Mouse (Mus musculus) limb, embryonic 10.5 days (tissue): ENCODE results near the gene Rnf152. TPM values are rescaled to one million over a fixed set of nuclear protein-coding genes. Genes with fewer than 3 reads are reported as not detected.

ENCODE experiments used
- DNase-seq: peaks from one replicate; pipeline ENCODE4 v3.0.0-alpha.2; 2017; ENCODE audit warnings: low spot score
- H3K27ac ChIP-seq: fragments of 300-500 bp; sonication (generic); 2 replicates; pipeline ENCODE4 v1.5.1; 2016; ENCODE audit warnings: mild to moderate bottlenecking
- H3K27me3 ChIP-seq: fragments of 300-500 bp; sonication (generic); 2 replicates; pipeline ENCODE4 v1.6.1; 2016; ENCODE audit warnings: low read depth, mild to moderate bottlenecking; ENCODE audit not compliant: poor library complexity, severe bottlenecking
- H3K36me3 ChIP-seq: fragments of 300-500 bp; sonication (generic); 2 replicates; pipeline ENCODE4 v1.6.1; 2016; ENCODE audit warnings: mild to moderate bottlenecking, moderate library complexity
- H3K4me1 ChIP-seq: fragments of 300-500 bp; sonication (generic); 2 replicates; pipeline ENCODE4 v1.6.1; 2016
- H3K4me3 ChIP-seq: fragments of 300-500 bp; sonication (generic); 2 replicates; pipeline ENCODE4 v1.5.1; 2016; ENCODE audit warnings: mild to moderate bottlenecking, moderate library complexity
- H3K9me3 ChIP-seq: fragments of 300-500 bp; sonication (generic); replicated peaks from 2 replicates; pipeline ENCODE4 v1.6.1; 2016; ENCODE audit warnings: mild to moderate bottlenecking
- WGBS: fragments of 180-500 bp; shearing (Covaris S2); methylation state at CpG from one replicate; pipeline ENCODE4 v1.1.7; 2016; 5-methylcytosine and 5-hydroxymethylcytosine counted together
- polyA plus RNA-seq: library from polyadenylated mRNA; unstranded; fragments of >200 nt; fragmentation: Nextera tagmentation; extraction: Ambion mirVana; gene quantifications from 2 replicates; pipeline ENCODE4 v1.2.1, GENCODE M21; 2016

Rnf152 gene
- polyA plus RNA-seq, 1 experiment from 2014 or later, result 0.16 TPM

DNA sequence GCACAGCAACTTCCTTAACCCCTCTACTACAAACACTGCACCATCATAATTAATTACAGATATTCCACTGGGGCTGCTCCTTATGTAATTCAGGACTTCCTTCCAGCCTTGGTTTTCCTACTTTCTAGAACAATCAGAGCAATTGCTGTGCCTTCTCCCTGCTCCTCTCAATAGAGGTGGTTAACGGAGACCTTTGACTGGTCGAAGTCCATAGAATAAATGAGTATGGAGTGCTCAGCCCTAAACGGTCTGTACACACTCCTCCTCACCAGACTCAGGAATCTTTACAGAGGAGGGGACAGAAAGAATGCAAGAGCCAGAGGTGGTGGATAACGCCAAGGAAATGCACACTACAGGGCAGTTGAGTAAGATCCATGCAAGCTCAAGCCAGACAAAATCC lies 19.1 kb downstream of the Rnf152 start:
- H3K9me3 ChIP-seq, result no peaks in the 10 kb centered on the region
- 82% methylated on average over 4 of the region's 4 CpGs for WGBS

DNA sequence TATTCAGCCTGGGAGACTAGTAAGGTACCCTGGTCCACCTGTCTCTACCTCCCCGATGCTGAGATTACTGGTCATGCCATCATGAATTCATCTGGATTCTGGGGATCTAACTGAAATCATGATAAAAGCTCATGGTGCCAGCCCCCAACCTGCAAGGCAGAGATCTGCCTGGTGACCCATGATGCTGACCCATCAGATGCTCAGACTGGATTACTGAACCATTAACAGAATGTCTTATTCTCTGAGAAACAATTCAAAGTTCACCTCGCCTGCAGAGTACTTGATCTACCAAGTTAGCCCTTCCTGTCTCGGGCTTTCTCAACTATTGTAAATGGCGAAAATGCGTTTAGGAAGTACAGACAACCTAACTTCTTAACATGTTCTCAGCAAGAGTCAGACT lies 20.4 kb downstream of the Rnf152 start:
- H3K27me3 ChIP-seq, result no peaks in the 10 kb centered on the region
- H3K9me3 ChIP-seq, result no peaks in the 10 kb centered on the region
- no peaks in the 10 kb centered on the region for H3K36me3 ChIP-seq
- no peak overlapping the region for H3K27ac ChIP-seq
- 93% methylated on average over 5 of the region's 5 CpGs for WGBS
- H3K4me1 ChIP-seq, result no peaks in the 10 kb centered on the region
- H3K4me3 ChIP-seq, result no peak overlapping the region
- no peak for DNase-seq

More for the DNA sequence above, 19.1 kb downstream of the Rnf152 start:
- Histone ChIP-seq H3K36me3 (no peaks in the 10 kb centered on the region), H3K4me3 (no peak overlapping the region), H3K27me3 (no peaks in the 10 kb centered on the region), H3K4me1 (no peaks in the 10 kb centered on the region), H3K27ac (no peak overlapping the region)
- DNase-seq, result no peak

- Histone ChIP-seq H3K27me3 (no peaks in the 10 kb centered on the region), H3K27ac (no peak overlapping the region), H3K36me3 (no peaks in the 10 kb centered on the region), H3K9me3 (no peaks in the 10 kb centered on the region), H3K4me1 (no peaks in the 10 kb centered on the region), H3K4me3 (no peak overlapping the region)
- WGBS, result 87% methylated on average over 8 of the region's 8 CpGs
- DNase-seq, result no peak
These were observed 24.3 kb downstream of the Rnf152 start for GRCm38 (mm10) chr1:105332087-105332731.

GRCm38 (mm10) chr1:105331605-105332004 lies 24.9 kb downstream of the Rnf152 start:
- DNase-seq, result no peak
- H3K27me3 ChIP-seq, result no peaks in the 10 kb centered on the region
- no peak overlapping the region for H3K27ac ChIP-seq
- WGBS, result 85% methylated on average over 5 of the region's 5 CpGs
- H3K4me1 ChIP-seq, result no peaks in the 10 kb centered on the region
- H3K9me3 ChIP-seq, result no peaks in the 10 kb centered on the region
- H3K4me3 ChIP-seq, result no peak overlapping the region
- H3K36me3 ChIP-seq, result no peaks in the 10 kb centered on the region

GRCm38 (mm10) chr1:105330581-105331320 lies 25.8 kb downstream of the Rnf152 start:
- no peak overlapping the region for H3K4me3 ChIP-seq
- H3K36me3 ChIP-seq, result no peaks in the 10 kb centered on the region
- H3K9me3 ChIP-seq, result no peaks in the 10 kb centered on the region
- WGBS, result 90% methylated on average over 5 of the region's 5 CpGs
- H3K27ac ChIP-seq, result no peak overlapping the region
- no peaks in the 10 kb centered on the region for H3K4me1 ChIP-seq
- H3K27me3 ChIP-seq, result no peaks in the 10 kb centered on the region
- DNase-seq, result no peak

DNA sequence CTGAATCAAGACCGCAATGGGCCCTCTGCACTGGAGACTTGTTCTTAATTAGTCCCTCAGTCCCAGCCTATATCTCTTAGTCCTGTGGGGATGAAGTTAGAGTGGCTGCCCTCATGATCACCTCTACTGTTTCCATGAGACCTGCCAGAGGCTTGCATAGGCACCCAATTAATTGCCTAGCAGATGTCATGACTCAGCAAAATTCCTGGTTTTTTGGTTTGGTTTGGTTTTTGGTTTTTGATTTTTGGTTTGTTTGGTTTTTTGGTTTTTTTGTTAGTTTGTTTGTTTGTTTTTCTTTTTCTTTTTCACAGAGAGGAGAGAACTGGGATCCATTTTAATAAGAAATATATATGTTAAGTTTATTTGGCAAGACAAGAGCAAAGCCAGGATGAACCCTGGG lies 28.7 kb downstream of the Rnf152 start:
- H3K4me3 ChIP-seq, result no peak overlapping the region
- H3K4me1 ChIP-seq, result no peaks in the 10 kb centered on the region
- H3K9me3 ChIP-seq, result no peaks in the 10 kb centered on the region
- no peaks in the 10 kb centered on the region for H3K27me3 ChIP-seq
- no peak overlapping the region for H3K27ac ChIP-seq
- no peaks in the 10 kb centered on the region for H3K36me3 ChIP-seq
- DNase-seq, result no peak
- WGBS, result 97% methylated on average over 1 of the region's 1 CpGs

GRCm38 (mm10) chr1:105324636-105325035 lies 31.9 kb downstream of the Rnf152 start:
- DNase-seq, result no peak
- H3K27ac ChIP-seq, result no peak overlapping the region
- no peaks in the 10 kb centered on the region for H3K9me3 ChIP-seq
- H3K36me3 ChIP-seq, result no peaks in the 10 kb centered on the region
- H3K4me3 ChIP-seq, result no peak overlapping the region
- H3K4me1 ChIP-seq, result no peaks in the 10 kb centered on the region
- WGBS, result 83% methylated on average over 4 of the region's 4 CpGs
- no peaks in the 10 kb centered on the region for H3K27me3 ChIP-seq

GRCm38 (mm10) chr1:105314010-105314800 lies 42.3 kb downstream of the Rnf152 start:
- no peak for DNase-seq
- 68% methylated on average over 3 of the region's 3 CpGs for WGBS

GRCm38 (mm10) chr1:105312601-105312901 lies 44.0 kb downstream of the Rnf152 start:
- Histone ChIP-seq H3K4me3 (no peak overlapping the region), H3K9me3 (no peaks in the 10 kb centered on the region), H3K4me1 (no peaks in the 10 kb centered on the region), H3K27ac (no peak overlapping the region), H3K36me3 (no peaks in the 10 kb centered on the region), H3K27me3 (no peaks in the 10 kb centered on the region)
- no peak for DNase-seq
- 69% methylated on average over 2 of the region's 2 CpGs for WGBS

More at GRCm38 (mm10) chr1:105314010-105314800, 42.3 kb downstream of the Rnf152 start:
- H3K27ac ChIP-seq, result no peak overlapping the region
- H3K4me1 ChIP-seq, result no peaks in the 10 kb centered on the region
- no peak overlapping the region for H3K4me3 ChIP-seq
- H3K9me3 ChIP-seq, result no peaks in the 10 kb centered on the region
- H3K36me3 ChIP-seq, result no peaks in the 10 kb centered on the region
- no peaks in the 10 kb centered on the region for H3K27me3 ChIP-seq

DNA sequence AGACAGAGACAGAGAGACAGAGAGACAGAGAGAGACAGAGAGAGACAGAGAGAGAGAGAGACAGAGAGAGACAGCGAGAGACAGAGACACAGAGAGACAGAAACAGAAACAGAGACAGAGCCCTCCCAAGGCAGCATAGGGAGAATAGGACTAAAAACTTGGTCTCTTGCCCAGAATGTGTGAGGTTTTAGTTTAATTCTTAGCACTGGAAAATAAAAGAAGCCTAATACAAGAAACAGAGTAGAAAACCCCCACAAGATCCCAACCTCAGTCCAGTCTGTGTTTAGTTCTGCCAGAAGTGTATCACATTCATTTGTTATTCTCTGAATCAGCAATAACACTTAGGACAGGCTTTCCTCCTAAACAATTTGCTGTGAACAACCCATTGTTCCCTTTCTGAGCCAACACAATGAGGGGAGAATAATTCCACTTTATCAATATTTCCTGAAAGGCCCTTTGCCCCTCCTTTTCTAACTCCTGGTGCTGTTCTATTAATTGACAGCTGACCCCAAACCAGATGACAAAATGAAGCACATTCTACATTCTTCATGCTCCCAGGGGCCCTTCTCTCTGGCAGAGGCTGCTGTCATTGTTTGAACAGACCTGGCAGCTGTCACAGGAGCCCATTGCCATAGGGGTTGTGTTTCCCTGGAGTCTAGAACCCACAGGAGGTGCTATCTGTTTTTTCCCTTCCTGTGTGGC lies 44.5 kb downstream of the Rnf152 start:
- H3K36me3 ChIP-seq, result no peaks in the 10 kb centered on the region
- no peak for DNase-seq

GRCm38 (mm10) chr1:105302164-105302563 lies 54.3 kb downstream of the Rnf152 start:
- H3K4me1 ChIP-seq, result no peaks in the 10 kb centered on the region
- DNase-seq, result no peak
- no peaks in the 10 kb centered on the region for H3K36me3 ChIP-seq

More for the DNA sequence above, 44.5 kb downstream of the Rnf152 start:
- Histone ChIP-seq H3K27ac (no peak overlapping the region), H3K9me3 (no peaks in the 10 kb centered on the region), H3K4me3 (no peak overlapping the region), H3K4me1 (no peaks in the 10 kb centered on the region), H3K27me3 (no peaks in the 10 kb centered on the region)
- WGBS, result 78% methylated on average over 1 of the region's 1 CpGs

GRCm38 (mm10) chr1:105301764-105302163 lies 54.7 kb downstream of the Rnf152 start:
- no peak for DNase-seq
- H3K4me1 ChIP-seq, result no peaks in the 10 kb centered on the region
- H3K9me3 ChIP-seq, result no peaks in the 10 kb centered on the region
- no peak overlapping the region for H3K4me3 ChIP-seq
- 89% methylated on average over 9 of the region's 9 CpGs for WGBS
- no peaks in the 10 kb centered on the region for H3K36me3 ChIP-seq
- no peak overlapping the region for H3K27ac ChIP-seq
- H3K27me3 ChIP-seq, result no peaks in the 10 kb centered on the region

More at GRCm38 (mm10) chr1:105302164-105302563, 54.3 kb downstream of the Rnf152 start:
- WGBS, result 87% methylated on average over 6 of the region's 6 CpGs
- no peaks in the 10 kb centered on the region for H3K27me3 ChIP-seq
- no peaks in the 10 kb centered on the region for H3K9me3 ChIP-seq
- H3K4me3 ChIP-seq, result no peak overlapping the region
- no peak overlapping the region for H3K27ac ChIP-seq
